Mouse (Mus musculus): ENCODE data around the gene Serpinh1.

Gene Serpinh1

DNA sequence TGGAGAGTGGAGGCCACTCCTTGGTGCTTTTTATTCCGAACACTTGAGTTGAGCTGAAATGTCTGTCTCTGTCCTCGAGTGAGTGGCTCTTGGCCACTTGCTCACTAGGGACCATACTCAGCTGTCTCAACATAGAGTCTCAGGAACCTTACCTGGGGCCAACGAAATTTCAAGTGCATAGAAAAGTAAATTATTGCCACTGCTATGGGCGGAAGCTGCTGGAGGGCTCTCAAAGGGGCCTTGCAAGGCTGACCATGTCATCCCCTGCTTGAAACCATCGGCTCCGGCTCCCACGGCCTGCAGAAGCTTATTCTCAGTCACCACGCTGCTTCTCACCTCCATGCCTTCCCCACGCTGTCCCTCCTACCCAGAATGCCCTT, 29.7 kb downstream of the Serpinh1 start:
- no peak for DNase-seq

DNA sequence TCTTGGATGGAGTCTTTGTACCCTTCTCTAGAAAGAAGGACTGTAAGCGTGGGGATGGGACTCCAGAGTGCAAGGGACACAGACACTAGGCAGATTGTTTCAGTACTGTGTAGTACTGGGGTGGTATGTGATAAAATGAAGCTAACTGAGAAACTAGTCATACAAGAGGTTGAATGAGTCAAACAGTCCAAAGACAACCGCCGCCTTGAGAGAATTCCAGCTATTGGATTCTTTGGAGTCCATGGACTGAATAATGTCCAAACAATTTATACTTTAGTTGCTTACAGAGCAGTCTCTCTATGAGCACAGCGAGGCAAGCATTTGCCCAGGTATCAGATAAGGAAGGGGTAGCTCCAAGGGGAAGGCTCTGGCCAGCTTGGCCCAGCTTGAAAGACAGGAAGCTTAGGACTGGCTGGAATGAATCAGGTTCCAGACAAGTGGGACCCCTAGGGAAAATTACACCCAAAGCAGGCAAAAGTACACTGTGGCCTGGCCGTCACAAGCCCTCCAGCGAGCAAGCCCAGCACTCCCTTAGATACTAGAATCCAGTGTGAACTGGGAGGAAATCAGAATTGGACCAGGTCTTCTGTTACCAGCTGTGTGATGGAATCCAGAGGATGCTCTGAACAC, 30.2 kb downstream of the Serpinh1 start:
- no peak for DNase-seq

DNA sequence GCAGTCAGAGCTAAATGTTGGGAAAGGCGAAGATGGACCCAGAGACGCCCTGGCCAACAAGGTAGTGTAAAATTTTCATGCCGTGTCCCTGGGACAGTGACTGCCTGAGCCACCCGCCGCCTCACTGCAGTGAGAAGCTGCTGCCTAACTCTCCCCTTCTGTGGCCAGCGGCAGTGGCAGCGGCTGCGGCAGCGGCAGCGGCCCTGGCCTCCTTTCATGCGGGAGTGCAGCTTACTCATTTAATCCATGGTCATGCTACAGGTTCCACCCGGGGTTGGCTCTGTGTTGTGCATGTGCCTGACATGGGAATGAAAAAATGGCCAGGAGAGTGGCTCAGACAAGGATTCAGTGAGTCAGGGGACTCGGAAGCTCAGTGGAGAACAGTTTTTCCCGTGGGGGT, 32.5 kb downstream of the Serpinh1 start:
- DNase-seq: no peak

GRCm38 (mm10) chr7:99317475-99317874, 35.6 kb downstream of the Serpinh1 start:
- no peak for DNase-seq

DNA sequence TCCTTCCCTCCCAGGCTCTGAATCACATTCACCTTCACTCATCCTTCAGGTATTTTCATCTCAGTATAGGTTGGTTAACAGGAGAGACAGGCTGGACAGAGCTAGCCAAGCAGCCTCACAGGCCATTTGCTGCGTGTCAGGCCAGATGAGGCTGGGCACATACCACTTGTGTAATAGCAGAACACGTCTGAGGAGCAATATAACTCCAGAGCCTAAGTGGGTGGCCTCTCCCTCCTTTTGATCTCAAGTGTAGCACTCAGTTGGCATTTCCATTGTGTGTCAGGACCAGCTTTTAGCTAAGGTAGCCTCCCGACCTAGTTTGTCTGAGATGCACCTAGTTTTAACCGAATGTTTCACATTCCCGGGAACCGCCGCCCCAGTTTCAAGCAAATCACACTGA, 36.8 kb downstream of the Serpinh1 start:
- no peak for DNase-seq

DNA sequence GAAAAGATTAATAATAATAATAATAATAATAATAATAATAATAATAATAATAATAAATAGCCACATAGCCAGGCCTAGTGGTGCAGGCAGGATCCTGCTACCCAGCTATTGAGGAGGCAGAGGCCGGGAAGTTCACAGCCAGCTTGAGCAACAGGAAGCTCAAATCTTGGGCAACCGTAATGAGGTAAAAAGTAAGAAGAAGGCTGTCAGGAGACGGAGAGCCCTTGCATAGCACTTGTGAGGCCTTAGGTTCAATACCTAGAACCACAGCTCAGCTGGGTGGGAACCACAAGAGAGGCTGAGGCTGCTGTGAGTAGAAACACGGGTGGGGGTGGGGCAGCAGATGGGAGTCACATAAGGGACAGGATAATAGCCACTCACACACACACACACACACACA, 38.5 kb downstream of the Serpinh1 start:
- no peak for DNase-seq

DNA sequence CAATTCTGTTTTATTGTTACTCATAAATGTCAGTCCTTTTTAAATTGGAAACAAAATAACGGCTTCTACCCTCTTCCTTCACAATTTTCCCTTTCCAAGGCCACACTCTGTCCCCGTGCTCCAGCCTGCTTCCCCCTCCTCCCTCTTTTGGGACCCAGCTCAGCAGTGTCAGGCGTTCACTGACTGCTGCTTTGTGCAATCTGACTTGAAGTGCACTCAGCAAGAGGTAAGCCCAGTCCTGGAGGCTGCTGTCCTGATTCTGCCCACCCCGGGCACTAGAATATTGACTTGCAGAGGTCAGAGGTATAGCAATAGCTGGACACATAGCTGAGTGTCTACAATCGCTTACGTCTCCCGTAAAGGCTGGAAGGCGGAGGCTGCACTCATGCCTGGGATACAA, 39.8 kb downstream of the Serpinh1 start:
- no peak for DNase-seq

GRCm38 (mm10) chr7:99312671-99313143, 40.3 kb downstream of the Serpinh1 start:
- no peak for DNase-seq

- no peak for DNase-seq
These were observed 41.0 kb downstream of the Serpinh1 start for GRCm38 (mm10) chr7:99312058-99312457.

DNA sequence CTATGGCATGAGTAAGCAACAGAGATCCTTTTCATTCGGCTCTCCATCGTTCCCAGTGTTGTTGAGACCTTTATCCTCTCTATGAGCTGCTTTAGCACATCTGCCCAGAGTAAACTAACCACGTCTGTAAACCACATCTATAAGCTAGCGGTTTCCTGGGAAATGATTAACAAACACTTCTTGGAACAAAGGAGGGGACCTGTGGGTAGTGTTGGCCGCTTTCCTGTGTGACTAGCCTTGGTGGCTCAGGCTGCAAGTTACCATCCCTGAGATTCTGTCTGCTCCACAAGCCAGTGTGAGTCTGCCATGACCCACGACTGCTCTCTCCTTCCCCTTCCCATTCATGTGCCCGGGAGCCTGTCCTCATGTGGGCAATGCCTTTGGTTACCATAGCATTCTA, 41.6 kb downstream of the Serpinh1 start:
- DNase-seq: peak; percentile 32 to 52

DNA sequence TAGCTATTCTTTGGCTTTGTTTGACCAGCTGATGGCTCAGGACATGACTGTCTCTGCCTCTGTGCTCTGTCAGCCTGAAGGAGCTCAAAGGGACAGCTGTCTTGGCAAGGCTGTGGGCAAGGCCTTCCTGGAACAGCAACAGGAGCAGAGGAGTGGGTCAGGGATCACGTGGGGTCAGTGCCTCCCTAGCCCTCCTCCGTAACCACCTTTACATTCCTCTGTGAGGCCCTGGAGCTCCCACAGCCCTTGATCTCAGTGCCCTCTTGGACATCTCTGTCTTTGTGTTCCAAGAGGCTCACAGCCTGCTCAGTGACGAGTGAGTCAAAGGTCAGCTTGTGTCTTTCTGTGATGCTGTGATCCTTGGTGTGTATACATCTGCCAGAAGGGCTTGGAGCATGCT, 46.4 kb downstream of the Serpinh1 start:
- DNase-seq: no peak

DNA sequence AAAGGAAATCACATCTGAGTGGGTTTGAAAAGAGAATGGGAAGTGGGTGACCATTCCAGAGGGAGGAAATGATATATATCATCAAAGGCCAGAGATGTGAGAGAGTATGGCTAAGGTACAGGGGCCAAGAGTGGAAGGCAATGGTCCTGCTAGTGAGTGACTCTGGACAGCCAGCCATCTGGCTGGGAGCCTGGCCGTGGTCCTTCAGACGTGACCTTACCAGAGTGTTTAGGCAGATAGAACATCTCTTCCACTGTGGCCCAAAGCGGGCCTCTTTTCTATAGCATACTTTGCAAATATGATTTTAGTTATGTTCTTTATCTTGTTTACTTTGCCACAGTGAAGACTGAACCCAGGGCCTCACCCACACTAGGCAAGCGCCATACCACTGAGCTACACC, 47.4 kb downstream of the Serpinh1 start:
- DNase-seq: no peak

GRCm38 (mm10) chr7:99304949-99305372, 48.1 kb downstream of the Serpinh1 start:
- DNase-seq: peak in 1 of 2 experiments; percentile 55

DNA sequence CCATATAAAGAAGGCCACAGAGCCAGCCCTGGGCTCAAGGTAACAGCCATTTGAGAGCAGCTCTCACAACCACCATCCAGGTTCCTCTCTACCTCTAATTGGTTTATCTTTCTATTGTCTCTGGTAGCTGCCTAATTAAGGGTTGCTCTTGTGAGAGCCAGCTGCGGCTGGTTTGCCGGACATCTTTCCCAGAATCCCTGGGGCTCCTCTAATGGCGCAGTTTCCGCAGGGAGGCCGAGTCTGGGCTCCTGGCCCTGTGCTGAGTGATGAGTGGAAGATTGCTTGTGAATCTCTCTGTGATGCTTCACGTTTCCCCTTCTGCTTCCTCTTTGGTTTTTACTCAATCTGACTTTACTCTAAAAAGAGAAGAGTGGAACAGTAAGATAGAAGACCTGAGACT, 49.0 kb downstream of the Serpinh1 start:
- DNase-seq: no peak

DNA sequence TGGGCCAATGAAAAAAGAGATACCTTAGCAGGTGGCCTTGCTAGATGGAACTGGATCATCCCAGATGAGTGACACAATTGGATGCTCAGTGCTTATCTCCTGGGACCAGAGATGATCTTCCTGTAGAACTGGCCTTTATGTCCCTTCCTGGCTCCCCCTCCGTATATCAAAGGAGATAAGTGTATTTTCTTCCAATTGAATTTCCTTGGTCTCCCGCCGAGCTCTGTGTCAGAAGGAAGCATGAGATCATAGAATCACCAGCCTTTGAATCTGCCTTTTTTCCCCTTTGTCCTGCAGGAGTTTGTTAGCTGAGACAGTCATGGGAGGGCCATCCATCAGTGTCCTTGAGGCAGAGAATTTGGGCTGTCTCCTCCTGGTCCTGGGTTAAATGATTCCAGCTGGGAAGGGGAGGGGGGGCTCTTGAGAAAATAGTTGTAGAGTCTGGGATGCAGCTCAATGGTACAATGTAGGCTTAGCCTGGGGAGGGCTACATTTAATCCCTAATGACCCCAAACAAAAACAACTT, 52.3 kb downstream of the Serpinh1 start:
- no peak for DNase-seq
